Mouse (Mus musculus) cerebellum, postnatal 36 days (tissue): ENCODE measurements around the gene Cpn1.

Experiments
- DNase-seq, 2 experiments: peaks; one replicate each; pipeline ENCODE4 v3.0.0; 2021 to 2022; ENCODE audit warnings: mixed read lengths in 2 of 2

Gene Cpn1

DNA sequence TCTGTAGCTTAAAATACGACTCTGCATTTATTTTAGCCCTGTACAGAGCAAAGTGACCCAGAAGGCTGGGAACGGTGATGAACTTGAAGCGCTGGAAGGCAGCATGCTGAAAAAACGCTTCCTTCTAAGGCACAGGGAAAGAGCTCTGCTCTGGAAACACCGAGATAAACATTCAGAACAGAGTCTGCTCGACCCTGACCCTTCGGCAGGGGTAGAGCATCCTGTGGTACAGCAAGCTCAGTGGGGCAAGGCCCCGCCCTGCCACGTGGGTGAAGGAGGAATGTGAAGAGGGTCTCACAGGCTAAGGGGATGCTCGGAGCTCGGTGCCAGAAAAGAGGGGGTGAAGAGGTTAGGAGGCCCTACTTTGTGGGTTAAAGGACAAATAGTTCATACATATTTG is 48.0 kb downstream of the Cpn1 start:
- DNase-seq, result no peak

DNA sequence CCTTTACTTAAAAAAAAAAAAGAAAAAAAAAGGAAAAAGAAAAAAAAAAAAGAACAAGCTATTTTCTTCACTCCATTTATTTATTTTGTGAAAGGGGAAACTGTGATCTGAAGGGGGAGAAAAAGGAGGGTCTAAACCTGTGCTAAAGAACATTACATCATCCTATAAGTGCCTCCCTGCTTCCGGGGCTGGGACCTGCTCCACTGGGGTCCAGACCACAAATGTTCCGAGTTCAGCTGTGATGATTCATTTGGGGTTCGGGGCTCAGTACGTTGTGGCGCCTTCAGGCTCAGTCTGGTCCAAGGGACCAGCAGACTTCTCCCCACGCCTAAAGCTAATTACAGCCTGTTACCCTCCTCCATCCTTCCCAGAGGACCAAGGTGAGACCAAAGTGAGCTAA is 55.4 kb downstream of the Cpn1 start:
- no peak for DNase-seq

DNA sequence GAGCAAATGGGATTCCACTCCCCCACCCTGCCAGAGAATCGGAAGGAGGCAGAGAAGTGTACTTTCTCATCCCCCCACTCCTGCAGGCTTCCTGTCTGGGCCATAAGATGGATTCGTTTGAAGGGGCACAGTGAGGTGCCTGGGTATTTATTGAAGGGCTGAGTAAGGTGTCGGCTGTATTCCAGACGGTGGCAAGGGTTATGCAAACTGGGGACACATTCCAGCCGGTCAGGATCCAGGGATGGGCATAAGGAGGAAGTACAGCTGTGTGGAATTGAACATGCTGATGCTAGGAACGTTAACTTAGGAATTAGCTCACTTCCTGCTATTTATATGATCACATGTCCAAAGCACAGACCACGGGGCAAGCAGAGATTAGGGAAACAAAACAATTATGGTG is 56.0 kb downstream of the Cpn1 start:
- no peak for DNase-seq

DNA sequence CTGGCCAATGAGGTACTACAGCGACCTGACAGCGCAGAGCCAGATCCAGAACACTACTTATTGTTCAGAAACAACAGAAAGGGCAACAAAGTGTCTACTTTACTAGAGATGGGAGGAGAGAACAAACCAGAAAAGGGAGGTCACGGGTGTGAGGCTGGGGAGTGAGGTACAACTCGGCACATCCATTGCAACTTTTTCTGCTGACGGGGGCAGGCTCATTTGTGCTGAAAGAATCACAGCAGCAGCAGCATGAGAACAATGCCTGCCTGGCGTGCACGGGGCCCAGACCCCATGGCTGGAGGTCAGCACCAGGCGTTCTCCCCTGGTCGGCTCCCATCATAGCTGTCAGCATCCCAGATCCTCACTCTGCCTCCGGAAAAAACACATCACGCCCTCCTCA is 56.5 kb downstream of the Cpn1 start:
- DNase-seq, result no peak

DNA sequence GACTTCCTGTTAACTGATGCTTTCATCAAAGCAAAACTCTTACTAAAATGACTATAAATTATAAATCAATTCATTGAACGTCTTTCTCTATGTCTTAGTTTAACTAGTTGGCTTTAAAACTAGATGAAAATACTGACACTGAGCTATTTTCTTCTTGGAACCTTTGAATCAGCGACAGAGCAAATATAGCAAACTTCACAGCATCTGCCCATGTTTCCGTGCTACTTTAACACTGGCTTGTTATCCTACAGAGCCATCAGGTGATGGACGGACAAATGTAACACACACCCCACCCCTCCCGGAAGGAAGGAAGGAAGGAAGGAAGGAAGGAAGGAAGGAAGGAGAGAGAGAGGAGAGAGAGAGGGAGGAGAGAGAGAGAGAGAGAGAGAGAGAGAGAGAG is 58.4 kb downstream of the Cpn1 start:
- no peak for DNase-seq

DNA sequence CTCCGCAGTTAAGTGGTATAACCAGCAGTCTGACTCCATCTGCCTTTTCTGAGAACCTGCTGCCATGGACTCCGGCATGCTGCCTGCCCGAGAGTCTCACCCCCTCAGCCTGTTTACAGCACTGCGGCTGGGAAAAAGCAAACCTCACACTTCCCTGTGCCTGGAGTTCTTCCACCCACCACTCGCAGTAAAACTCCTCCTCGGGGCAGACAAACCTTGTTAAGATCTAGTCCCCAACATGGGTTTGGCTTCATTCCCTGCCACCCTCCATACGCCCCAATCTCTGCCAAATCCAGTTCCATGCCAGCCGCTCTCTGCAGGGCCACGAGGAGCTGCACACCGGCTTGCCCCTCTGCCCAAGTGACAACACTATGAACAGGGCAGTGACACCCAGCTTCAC is 59.3 kb downstream of the Cpn1 start:
- DNase-seq, result peak; percentile 47

DNA sequence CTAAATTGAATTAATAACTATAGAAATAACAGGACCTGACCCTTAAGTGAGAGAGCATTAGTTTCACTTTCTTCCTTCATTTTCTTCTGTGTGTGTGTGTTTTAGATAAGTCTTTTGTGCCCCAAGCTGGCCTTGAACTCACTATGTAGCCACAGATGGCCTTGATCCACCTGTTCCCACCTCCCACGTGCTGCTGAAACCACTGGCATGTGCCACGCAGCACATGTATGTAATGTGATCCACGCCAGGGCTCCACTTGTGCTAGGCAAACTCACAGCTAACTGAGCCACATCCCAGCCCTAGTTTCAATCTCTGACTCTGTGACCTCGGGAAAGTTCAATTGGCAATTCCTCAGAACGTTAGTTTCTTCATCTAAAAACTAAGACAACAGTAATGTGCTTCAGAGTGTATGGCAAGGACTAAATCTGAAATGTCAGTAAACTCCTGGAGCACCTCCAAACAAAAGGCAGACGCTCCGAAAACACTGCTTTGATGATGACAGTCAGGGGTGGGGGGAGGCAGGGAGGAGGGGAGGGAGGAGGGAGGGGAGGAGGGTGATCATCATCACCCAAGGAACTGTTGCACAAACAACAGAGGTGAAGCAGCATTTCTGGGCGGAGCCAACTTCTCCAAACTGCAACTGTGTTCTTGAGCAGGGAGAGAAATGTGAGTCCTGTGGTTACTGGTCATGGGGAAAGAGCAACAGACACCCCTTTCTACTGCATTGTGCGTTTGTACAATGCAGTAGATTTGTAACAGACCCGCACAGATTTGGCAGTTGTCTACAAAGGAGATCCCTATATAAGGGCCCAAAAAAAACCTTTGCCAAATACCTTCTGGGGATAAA is 60.0 kb downstream of the Cpn1 start:
- no peak for DNase-seq

DNA sequence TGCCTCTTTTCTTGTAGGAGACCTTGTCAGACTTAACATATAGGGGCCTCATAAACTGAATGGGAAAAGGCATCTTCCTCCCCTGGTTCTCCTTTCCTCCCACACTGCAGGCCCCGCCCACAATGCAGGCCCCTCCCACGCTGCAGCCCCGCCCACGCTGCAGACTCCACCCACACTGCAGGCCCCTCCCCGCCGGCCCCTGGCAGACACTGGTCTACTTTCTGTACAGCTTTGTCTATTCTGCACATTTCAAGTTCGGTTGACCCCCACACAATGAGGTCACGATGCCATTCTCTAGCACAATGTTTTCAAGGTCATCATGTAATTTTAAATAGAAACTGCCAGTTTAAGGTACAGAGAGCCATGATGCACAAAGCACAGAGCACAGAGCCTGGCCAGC is 62.0 kb downstream of the Cpn1 start:
- no peak for DNase-seq

DNA sequence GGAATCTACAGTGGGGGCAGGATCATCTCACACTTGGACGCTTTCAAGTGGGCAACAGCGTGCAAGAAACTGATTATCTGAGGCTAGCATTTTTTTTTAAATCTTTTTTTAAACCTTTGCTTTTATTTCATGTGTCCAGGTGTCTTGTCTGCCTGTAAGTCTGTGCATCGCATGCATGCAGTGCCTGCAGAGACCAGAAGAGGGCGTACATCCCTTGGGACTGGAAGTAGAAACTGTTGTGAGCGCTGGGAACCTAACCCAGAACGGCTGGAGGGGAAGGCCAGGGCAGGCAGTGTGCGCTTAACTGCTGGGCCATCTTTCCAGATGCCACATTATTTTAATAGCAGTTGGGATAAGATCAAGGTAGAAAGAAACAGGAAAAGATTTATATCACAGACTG is 63.4 kb downstream of the Cpn1 start:
- DNase-seq, result no peak

DNA sequence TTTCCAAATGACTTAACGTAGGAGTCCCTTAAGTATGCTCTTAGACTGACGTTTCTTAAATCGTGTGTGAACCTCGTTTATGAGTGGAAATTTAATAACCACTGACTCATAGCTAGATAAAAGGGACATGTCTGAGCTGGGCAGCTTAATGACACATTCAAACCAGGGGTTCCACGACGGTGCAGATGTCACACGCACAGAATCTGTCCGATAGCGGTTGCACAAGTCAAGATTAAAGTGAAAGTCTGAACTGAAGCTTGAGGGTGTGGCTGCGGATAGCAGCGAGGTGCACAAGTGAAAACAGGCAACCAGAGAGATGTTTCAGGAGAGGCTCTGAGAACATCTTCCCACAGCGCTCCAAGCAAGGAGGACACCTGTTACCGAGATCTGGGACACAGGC is 64.9 kb downstream of the Cpn1 start:
- DNase-seq, result no peak

DNA sequence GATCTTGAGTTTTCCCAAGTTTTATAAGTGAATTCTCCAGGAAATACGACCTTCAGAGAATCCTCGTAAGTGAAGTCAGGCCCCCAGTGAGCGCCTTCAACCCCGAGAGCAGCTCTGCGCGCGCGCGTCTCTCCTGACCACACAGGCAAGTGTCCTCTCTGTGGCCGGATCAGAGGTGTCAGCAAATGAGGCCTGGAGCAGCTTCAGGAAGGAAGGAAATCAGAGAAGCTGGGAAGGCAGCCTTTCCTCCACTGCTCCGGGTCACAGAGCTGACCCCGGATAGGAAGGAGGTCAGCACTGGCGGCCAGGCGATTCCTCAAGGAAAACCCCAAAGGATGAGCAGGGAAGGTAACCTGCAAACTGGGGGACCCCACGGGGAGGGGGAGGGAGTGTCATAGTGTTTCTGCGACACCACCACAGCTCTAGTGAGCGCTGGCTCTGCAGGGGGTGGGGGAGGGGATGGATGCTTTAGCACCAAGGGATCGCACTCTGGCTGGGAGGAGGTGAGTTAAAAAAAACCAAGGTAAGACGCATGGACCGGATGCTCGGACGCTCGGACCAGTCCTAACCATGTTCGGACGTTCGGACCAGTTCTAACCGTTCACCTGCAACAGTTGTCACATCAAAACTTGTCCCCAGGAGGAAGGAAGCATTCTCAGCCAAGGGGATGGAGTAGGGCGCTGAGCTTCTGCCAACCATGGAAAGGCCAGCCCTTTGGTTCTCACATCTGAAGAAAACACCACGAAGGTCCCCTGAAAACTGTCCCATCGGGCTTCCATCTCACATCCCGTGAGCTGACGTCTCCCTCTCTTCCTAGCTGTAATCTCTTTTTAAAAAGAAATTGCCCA is 65.7 kb downstream of the Cpn1 start:
- DNase-seq, result no peak

DNA sequence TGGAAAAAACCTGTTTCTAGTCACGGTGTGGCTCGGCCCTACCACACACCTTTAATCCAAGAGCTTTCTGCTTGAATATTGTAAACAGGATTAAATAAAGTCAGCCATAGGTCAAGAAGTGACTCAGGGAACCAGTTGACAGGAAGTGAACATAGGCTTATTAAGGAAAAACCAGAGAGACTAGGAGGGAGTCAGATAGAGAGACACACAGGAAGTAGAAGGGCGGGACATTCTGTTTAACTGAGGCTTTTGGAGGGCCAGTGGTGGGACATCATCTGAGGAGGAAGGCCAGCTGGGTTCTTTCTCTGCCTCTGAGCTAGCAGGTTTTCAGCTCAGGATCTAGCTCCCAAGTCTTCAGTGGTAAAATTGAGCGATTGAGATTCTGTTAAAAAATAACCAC is 66.5 kb downstream of the Cpn1 start:
- no peak for DNase-seq

DNA sequence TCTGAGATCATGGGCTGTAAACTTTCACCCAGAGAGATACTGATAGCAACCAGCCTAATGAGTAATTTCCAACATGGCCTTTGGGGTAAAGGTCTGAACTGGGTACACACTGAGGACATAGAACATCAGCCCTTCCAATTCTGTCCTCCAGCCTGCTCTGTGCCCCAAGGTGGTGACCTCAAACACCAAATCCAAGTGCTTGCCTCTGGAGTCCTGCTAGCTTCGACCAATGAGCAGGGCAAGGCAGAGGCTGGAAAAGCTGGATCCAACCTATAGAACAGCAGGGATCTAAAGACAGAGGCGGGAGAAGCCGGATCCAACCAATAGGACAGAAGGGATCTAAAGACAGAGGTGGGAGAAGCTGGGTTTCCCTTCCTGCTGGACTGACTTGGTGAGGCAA is 67.5 kb downstream of the Cpn1 start:
- no peak for DNase-seq

DNA sequence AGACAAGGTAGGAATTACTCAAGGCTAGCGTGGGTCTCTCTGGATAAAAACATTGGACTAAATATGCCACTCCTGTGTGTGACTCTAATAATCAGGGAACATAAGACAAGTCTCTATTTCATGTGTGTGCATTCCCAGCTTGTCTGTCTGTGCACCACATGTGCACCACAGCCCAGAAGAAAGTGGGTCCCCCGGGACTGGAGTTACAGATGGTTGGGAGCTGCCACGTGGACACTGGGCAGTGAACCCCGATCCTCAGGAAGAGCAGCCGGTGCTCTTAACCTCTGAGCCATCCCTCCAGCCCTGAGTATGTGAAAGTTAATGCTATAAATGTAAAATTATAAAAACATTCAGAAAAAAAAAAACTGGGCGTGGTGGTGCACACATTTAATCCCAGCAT is 68.6 kb downstream of the Cpn1 start:
- DNase-seq, result no peak

DNA sequence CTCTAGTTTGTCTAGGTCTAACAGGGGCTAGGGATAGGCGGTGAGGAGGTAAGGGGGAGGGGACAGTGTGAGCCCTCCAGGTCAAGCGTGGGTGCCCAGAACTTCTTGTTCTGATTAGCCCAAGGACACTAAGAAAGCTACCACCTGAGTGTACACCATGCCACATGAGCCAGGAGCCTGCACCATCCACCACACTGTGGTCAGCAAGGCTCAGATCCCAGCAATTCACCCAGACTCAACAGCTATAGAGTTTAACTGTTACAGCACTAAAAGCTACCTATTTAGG is 69.0 kb downstream of the Cpn1 start:
- DNase-seq, result no peak

DNA sequence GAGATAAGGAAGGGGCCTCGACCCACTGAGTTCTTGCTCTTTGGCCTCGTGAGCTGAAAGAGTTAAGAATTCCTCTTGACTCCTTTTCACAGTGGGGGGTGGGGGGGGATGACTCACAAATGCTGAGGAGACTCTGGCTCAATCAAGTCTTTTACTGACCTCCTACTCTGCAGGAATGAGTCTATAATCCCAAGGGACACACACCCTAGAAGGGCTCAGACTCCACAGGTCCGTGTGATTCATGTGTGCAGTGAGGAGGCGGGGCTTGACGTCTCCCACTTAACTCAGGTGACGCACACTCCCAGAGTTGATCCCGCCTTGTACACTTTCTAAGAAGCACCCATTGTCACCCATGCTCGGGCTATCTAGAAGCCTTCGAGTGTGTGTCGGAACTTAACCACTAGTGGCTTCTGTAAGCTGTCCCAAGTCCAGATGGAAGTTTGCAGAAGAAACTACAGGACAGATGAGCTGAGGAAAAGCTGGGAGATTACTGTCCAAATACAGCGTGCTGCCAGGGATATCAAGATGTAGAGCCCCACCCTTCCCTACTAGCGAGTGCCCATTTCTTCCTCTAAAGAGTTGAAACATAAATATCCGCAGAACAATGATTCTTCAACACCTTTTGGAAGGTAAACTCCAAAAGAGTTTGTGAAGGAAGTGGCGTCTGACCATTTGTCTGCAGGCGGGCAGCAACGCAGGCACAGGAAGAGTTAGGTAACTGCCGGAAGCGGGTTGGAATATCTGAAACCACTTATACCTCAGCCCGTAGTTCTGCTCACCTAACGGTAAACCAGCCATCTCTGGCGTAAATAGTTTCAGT is 69.6 kb downstream of the Cpn1 start:
- no peak for DNase-seq

DNA sequence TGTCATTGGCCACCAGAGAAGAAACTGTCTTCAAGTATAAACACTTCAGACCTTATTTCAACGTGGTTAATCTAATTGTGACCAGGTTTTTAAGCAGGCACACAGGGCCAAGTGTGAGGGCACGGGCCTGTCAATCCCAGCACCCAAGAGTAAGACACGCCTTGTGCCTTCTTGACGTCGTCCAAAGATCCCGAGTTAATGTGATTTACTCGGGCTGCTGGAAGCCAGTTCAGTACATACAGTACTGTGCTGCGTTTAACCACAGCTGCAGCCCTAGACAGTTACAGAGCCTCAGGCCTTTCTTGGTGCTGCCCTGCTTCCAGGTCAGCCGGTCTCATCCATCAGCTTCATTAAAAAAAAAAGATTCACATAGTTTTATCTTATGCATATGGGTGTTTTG is 70.9 kb downstream of the Cpn1 start:
- no peak for DNase-seq

DNA sequence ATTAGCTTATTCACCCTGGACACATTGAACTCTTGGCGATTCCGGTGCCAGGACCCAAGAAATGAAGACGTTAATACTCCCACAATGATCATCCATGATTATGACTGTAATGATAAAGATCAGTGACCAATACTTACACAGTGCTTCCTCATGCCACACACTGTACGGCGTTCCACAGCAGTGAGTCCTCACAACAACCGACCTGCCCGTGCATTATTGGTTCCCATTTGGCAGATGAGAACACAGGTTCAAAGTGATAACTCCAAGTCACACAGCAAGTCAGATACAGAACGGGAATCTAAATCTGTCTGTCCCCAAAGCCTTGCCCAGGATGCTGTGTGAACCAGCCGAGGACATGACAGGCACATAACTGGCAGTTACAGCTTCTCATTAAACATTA is 71.4 kb downstream of the Cpn1 start:
- no peak for DNase-seq

DNA sequence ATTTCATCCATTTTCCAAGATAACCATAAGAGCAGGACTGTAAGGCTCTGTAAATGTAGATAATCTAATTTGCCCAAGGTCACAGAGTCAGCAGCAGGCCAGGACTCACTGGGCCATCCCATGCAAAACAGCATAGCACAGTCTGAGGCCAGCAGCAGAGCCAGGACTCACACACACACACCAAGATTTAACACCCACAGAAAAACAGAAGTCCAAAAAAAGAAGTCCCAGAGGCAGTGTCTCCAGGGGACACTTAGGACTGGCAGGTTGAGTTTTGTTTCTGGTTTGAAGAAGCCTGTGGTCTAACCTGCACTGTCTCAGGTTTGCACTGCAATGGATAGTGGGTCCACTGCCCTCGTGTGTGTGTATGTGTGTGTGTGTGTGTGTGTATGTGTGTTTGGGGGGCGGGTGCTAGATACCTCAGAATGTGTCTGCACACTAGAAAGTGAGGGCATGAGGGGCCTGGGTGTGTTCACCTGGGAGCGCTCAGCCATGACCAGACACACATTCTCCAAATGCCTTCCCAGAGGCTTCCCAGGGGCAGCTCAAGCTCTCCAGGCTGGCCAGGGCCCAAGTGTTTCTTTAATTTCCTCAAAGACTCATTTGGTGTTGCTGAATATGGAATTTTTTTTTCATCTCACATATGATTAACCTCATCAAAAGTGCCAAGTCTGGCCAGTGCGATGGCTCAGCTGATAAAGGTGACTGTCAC is 73.4 kb downstream of the Cpn1 start:
- DNase-seq, result no peak

DNA sequence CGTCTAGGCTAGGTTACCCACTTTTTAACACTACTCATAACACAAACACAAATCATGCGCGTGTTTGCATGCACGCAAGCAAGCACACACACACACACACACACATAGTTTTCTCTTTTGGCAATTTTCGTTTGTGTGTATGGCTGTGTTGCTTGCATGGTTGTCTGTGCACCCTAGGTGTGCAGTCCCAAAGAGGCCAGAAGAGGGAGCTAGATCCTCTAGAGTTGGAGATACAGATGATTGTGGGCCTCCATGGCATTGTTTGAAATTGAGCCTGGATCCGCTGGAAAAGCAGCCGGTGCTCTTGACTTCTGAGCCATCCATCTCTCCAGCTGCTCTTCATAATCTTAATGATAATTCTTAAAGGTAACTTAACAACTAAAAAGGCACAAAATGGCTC is 79.9 kb downstream of the Cpn1 start:
- DNase-seq, result no peak
